Mouse (Mus musculus): ENCODE data around the gene Ehbp1l1. TPM values are rescaled to one million over a fixed set of nuclear protein-coding genes. Genes with fewer than 3 reads are reported as not detected.
A peak's percentile ranks its signal among the peaks of the same experiment; 100 is the strongest.

The Ehbp1l1 gene
- polyA plus RNA-seq, 1 experiment from 2014 or later: 17.4 TPM

DNA sequence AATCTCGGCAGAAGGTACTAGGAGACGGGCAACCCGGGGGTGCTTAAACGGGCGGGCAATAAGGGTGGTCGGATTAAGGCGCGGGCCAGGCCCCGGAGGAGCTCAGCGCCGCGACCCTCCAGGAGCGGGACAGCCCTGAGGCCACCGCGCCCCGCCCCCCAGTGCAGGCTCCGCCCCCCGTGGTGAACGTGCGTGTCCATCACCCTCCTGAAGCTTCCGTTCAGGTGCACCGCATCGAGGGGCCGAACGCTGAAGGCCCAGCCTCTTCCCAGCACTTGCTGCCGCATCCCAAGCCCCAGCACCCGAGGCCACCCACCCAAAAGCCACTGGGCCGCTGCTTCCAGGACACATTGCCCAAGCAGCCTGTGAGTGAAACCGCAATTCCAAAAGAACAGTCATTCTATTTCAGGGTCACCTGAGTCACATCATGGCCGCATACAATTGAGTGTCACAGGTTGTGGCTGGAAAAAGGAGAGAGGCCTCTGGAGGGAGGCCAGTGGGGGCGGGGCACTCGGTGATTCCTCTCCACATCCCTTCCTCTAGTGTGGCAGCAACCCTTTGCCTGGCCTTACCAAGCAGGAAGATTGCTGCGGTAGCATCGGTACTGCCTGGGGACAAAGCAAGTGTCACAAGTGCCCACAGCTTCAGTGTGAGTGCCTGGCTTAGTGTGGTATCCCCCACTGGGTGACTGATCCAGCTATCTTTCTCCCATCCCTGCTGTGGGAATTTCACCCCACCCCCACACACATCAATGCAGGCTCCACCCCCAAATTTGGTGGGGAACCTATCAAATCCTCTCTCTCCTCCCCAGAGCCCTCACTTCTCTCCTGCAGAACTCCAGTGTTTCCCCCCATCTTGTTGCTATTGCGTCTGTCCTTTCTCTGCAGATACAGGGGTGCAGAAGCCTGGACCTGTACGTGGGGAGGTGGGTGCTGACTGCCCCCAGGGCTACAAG is 19.9 kb upstream of the Ehbp1l1 start:
- peaks cover 20% of the 10 kb centered on the region for H3K27me3 ChIP-seq (ENCODE audit: insufficient read depth, low read length)
- H3K27ac ChIP-seq (ENCODE audit: low read depth): no peak overlapping the region
- H3K4me2 ChIP-seq: peak overlapping the region; percentile 60
- H3K4me3 ChIP-seq (ENCODE audit: low read depth, low read length): peak overlapping the region; percentile 20
- H3K4me1 ChIP-seq (ENCODE audit: insufficient read depth): peaks cover 32% of the 10 kb centered on the region
- H3K9ac ChIP-seq: peak overlapping the region; percentile 43
- no peak for ATAC-seq (ENCODE audit: insufficient read depth)
- H3K9me3 ChIP-seq (ENCODE audit: low read depth, low read length): no peaks in the 10 kb centered on the region
- TF ChIP-seq CTCF (IDR thresholded peaks at IDR 0.05; ENCODE audit: low read depth): no peak
- no peak for DNase-seq
- WGBS: 11% methylated on average over 35 of the region's 36 CpGs
- peaks cover 20% of the 10 kb centered on the region; the same call in 1 of the 2 replicates for H3K36me3 ChIP-seq (ENCODE audit: insufficient read depth)

DNA sequence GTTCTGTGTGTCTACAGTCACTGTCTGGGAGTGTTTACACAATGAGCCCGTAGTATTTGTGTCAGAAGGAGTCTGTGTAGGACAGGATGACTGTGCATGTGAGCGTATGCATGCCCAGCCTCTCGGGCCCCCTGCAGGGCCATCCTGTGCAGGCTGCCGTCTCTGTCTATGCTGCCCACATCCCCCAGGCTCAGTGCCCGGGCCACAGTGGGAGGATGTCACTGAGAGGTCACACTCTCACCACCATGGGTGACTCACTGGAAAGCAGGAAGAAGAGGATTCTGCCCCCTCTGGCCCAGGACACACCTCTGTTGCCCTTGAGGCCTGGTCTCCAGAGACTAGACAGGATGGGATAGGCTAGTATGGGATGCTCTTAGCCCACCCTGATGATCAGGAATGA is 17.5 kb upstream of the Ehbp1l1 start:
- peak overlapping the region; percentile 81 for H3K4me3 ChIP-seq (ENCODE audit: low read depth, low read length)
- H3K9ac ChIP-seq: peak overlapping the region; percentile 35; the same call in 1 of the 2 replicates
- peaks cover 42% of the 10 kb centered on the region for H3K4me1 ChIP-seq (ENCODE audit: insufficient read depth)
- no peaks in the 10 kb centered on the region for H3K9me3 ChIP-seq (ENCODE audit: low read depth, low read length)
- peak overlapping the region; percentile 97 for H3K4me2 ChIP-seq
- 39% methylated on average over 5 of the region's 5 CpGs for WGBS
- ATAC-seq (ENCODE audit: insufficient read depth): no peak
- DNase-seq: peak; percentile 33
- H3K27me3 ChIP-seq (ENCODE audit: insufficient read depth, low read length): peaks cover 5% of the 10 kb centered on the region
- no peak for TF ChIP-seq CTCF (IDR thresholded peaks at IDR 0.05; ENCODE audit: low read depth)
- H3K36me3 ChIP-seq (ENCODE audit: insufficient read depth): peaks cover 11% of the 10 kb centered on the region; the same call in 1 of the 2 replicates
- H3K27ac ChIP-seq (ENCODE audit: low read depth): no peak overlapping the region

DNA sequence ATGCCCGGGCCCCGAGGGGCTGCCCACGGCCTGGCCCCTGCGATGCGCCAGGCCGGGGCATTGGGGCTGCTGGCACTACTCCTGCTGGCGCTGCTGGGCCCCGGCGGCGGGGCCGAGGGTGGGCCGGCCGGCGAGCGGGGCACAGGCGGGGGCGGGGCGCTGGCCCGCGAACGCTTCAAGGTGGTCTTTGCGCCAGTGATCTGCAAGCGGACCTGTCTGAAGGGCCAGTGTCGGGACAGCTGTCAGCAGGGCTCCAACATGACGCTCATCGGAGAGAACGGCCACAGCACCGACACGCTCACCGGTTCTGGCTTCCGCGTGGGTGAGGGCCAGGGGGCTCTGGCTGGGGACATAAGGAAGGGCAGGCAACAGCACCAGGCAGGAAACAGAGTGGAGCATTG is 16.1 kb upstream of the Ehbp1l1 start:
- peak overlapping the region; percentile 89 for H3K9ac ChIP-seq
- peaks cover 42% of the 10 kb centered on the region for H3K4me1 ChIP-seq (ENCODE audit: insufficient read depth)
- WGBS: under 1% methylated on average over 32 of the region's 32 CpGs
- peak overlapping the region; percentile 97 for H3K4me2 ChIP-seq
- peak overlapping the region; percentile 96 for H3K27ac ChIP-seq (ENCODE audit: low read depth)
- H3K4me3 ChIP-seq (ENCODE audit: low read depth, low read length): peak overlapping the region; percentile 81
- 0 out of 2 replicates have a peak, but pooled peaks cover 4% of the 10 kb centered on the region for H3K36me3 ChIP-seq (ENCODE audit: insufficient read depth)
- TF ChIP-seq CTCF (IDR thresholded peaks at IDR 0.05; ENCODE audit: low read depth): no peak
- DNase-seq: no peak
- H3K9me3 ChIP-seq (ENCODE audit: low read depth, low read length): no peaks in the 10 kb centered on the region
- peak; percentile 21 for ATAC-seq (ENCODE audit: insufficient read depth)
- H3K27me3 ChIP-seq (ENCODE audit: insufficient read depth, low read length): peaks cover 5% of the 10 kb centered on the region

DNA sequence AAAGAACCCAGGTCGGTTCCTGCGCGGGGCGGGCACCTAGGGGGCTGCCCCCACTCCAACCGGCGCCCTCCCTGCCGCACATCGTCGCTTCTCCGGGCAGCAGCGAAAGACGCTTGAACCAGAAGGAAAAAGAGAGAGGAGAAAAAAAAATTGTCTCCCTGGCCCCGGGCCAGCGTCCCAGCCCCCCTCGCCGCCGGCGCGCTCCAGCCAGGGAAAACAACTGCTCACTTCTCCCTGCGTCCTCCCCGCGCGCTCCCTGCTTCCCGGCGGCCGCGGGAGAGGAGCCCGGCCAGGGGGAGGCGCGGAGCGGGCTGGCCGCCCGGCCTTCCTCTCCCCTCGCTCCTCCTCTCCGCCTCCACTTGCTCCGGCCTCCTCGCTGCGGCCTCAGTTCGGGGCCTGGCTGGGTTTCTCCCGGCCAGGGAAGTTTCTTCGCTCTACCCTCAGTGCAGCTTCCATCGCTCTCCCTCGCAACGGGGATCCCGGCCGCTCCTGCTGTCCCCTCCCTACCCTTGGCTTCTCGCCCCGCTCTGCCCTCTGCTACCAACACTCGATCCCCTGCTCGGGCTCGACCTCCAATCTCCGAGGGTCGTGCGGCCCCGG is 15.6 kb upstream of the Ehbp1l1 start:
- TF ChIP-seq CTCF (IDR thresholded peaks at IDR 0.05; ENCODE audit: low read depth): no peak
- ATAC-seq (ENCODE audit: insufficient read depth): peak; percentile 78
- Histone ChIP-seq H3K36me3 (ENCODE audit: insufficient read depth) (no peaks in the 10 kb centered on the region), H3K27ac (ENCODE audit: low read depth) (peak overlapping the region; percentile 96), H3K4me3 (ENCODE audit: low read depth, low read length) (peak overlapping the region; percentile 81), H3K27me3 (ENCODE audit: insufficient read depth, low read length) (peaks cover 5% of the 10 kb centered on the region; the same call in 1 of the 2 replicates), H3K4me2 (peak overlapping the region; percentile 97), H3K4me1 (ENCODE audit: insufficient read depth) (peaks cover 42% of the 10 kb centered on the region), H3K9me3 (ENCODE audit: low read depth, low read length) (no peaks in the 10 kb centered on the region), H3K9ac (peak overlapping the region; percentile 89)
- peak; percentile 92 for DNase-seq
- WGBS: under 1% methylated on average over 49 of the region's 55 CpGs

DNA sequence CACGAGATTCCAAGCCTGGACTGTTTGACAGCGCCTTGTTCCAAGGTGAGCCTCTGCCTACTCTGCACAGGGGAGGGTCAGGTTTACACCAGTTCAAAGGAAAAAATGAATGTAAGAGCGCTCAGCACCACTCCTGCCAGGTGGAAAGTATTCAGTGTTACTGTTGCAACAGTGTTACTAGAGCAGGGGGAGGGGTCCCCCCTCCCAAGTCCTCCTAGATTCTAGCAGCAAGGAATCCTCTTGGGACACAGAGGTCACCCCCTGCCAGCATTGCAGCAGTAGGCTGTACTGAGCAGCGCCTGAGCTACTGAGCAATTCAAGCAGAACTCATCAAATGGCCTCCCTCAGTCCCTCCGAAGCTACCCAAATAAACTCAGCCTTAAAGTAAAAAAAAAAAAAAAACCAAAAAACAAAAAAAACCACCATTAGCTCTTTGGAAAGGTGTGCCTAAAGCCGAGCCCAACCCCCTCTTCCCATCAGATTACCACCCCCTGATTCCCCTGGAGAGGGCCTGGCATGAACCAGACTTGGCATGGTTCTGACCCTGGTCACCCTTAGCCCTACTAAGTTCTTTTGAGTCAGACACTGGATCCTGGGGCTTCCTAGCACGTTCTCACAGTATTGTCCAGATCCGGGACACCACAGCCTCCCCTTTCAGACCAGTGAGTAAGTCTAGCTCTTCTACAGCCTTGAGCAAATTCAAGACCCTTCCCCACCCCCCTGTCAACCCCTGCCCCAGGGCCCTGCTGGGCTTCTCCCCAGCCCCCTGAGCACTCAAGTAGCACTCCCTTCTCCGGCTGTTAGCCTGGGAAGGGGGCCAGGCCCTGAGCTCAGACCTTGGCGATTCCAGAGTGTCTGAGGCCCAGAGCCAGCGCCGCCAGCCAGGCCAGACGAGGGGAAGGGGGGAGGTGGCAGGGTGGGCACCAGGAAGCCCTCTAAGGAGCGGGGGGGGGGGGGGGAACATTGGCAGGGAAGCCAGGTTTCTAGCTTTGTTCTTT is 14.5 kb upstream of the Ehbp1l1 start, which contains the start of gene Ltbp3:
TSS of gene Ltbp3 (plus strand) at position 585 of the 998 bp plus-strand sequence.
- Histone ChIP-seq H3K27ac (ENCODE audit: low read depth) (peak within 1 kb of the TSS; percentile 96), H3K27me3 (ENCODE audit: insufficient read depth, low read length) (peaks cover 5% of the 10 kb centered on the region; the same call in 1 of the 2 replicates), H3K9ac (peak within 1 kb of the TSS; percentile 89), H3K36me3 (ENCODE audit: insufficient read depth) (no peaks in the 10 kb centered on the region), H3K9me3 (ENCODE audit: low read depth, low read length) (no peaks in the 10 kb centered on the region), H3K4me2 (peak within 1 kb of the TSS; percentile 97), H3K4me1 (ENCODE audit: insufficient read depth) (peaks cover 34% of the 10 kb centered on the region), H3K4me3 (ENCODE audit: low read depth, low read length) (peak within 1 kb of the TSS; percentile 81)
- no peak for TF ChIP-seq CTCF (IDR thresholded peaks at IDR 0.05; ENCODE audit: low read depth)
- peak; percentile 91 for DNase-seq
- 20% methylated on average over 13 of the region's 14 CpGs for WGBS
- peak; percentile 82 for ATAC-seq (ENCODE audit: insufficient read depth)

DNA sequence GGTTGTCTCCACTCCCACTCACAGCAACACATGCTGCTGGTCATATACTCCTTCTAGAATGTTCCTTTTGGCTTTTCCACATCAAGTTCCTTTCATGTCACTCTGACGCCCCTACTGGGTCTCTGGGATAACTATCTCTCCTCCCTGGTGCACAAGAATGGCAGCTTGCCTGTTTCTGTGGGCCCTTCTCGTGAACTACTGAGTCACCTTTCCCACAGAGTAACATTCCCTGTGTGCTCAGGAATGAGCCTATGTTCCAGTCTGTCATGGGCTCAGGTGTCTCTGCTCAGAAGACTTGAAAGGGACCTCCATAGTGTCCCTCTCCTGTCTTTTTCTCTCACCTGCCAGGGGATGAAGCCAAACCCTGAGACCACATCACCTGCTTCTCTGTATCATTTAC is 13.3 kb upstream of the Ehbp1l1 start:
- H3K27ac ChIP-seq (ENCODE audit: low read depth): no peak overlapping the region

More for the DNA sequence above, 13.3 kb upstream of the Ehbp1l1 start:
- no peaks in the 10 kb centered on the region for H3K9me3 ChIP-seq (ENCODE audit: low read depth, low read length)
- peaks cover 29% of the 10 kb centered on the region for H3K4me1 ChIP-seq (ENCODE audit: insufficient read depth)
- ATAC-seq (ENCODE audit: insufficient read depth) (no peak), DNase-seq (no peak)
- no peaks in the 10 kb centered on the region for H3K27me3 ChIP-seq (ENCODE audit: insufficient read depth, low read length)
- TF ChIP-seq CTCF (IDR thresholded peaks at IDR 0.05; ENCODE audit: low read depth): no peak
- no peak overlapping the region for H3K4me2 ChIP-seq
- no peaks in the 10 kb centered on the region for H3K36me3 ChIP-seq (ENCODE audit: insufficient read depth)
- H3K9ac ChIP-seq: no peak overlapping the region
- 60% methylated on average over 2 of the region's 2 CpGs for WGBS
- no peak overlapping the region for H3K4me3 ChIP-seq (ENCODE audit: low read depth, low read length)
